Mouse (Mus musculus): ENCODE data around the gene Lrpprc. TPM values are rescaled to one million over a fixed set of nuclear protein-coding genes. Genes with fewer than 3 reads are reported as not detected.

The Lrpprc gene
- polyA plus RNA-seq, 1 experiment from 2014 or later: 33.9 TPM

- H3K27ac ChIP-seq (ENCODE audit: low read depth): peak overlapping the region; percentile 77
- H3K4me2 ChIP-seq (ENCODE audit: low read depth, low read length): peak overlapping the region; percentile 93
- H3K27me3 ChIP-seq (ENCODE audit: insufficient read depth, low read length): no peaks in the 10 kb centered on the region
- 65% methylated on average over 20 of the region's 20 CpGs for WGBS (ENCODE audit: insufficient replicate concordance)
- H3K4me3 ChIP-seq (ENCODE audit: low read depth, low read length): peak overlapping the region; percentile 88
- H3K9ac ChIP-seq (replicated peaks): peak overlapping the region; percentile 44
- no peak for ATAC-seq
- no peak for TF ChIP-seq EP300 (IDR thresholded peaks at IDR 0.05; ENCODE audit: low read depth)
- no peak for TF ChIP-seq CTCF (IDR thresholded peaks at IDR 0.05; ENCODE audit: low read depth)
- no peaks in the 10 kb centered on the region for H3K9me3 ChIP-seq (ENCODE audit: low read length)
- peaks cover 13% of the 10 kb centered on the region; the same call in 1 of the 2 replicates for H3K36me3 ChIP-seq (replicated peaks; ENCODE audit: insufficient read depth, low read length)
- DNase-seq: no peak
- H3K4me1 ChIP-seq (ENCODE audit: insufficient read depth): peaks cover 22% of the 10 kb centered on the region
These were observed 2.0 kb downstream of the Lrpprc start for GRCm38 (mm10) chr17:84788376-84789125.

- TF ChIP-seq CTCF (IDR thresholded peaks at IDR 0.05; ENCODE audit: low read depth) (no peak), EP300 (IDR thresholded peaks at IDR 0.05; ENCODE audit: low read depth) (no peak)
- H3K9me3 ChIP-seq (ENCODE audit: low read length): no peaks in the 10 kb centered on the region
- H3K4me1 ChIP-seq (ENCODE audit: insufficient read depth): peaks cover 22% of the 10 kb centered on the region
- 77% methylated on average over 11 of the region's 11 CpGs for WGBS (ENCODE audit: insufficient replicate concordance)
- H3K9ac ChIP-seq (replicated peaks): no peak overlapping the region; the same call in 1 of the 2 replicates
- H3K4me3 ChIP-seq (ENCODE audit: low read depth, low read length): no peak overlapping the region
- ATAC-seq: no peak
- peak overlapping the region; percentile 77 for H3K27ac ChIP-seq (ENCODE audit: low read depth)
- no peaks in the 10 kb centered on the region for H3K27me3 ChIP-seq (ENCODE audit: insufficient read depth, low read length)
- peaks cover 18% of the 10 kb centered on the region; the same call in 1 of the 2 replicates for H3K36me3 ChIP-seq (replicated peaks; ENCODE audit: insufficient read depth, low read length)
- H3K4me2 ChIP-seq (ENCODE audit: low read depth, low read length): peak overlapping the region; percentile 93
- no peak for DNase-seq
These were observed 3.1 kb downstream of the Lrpprc start for GRCm38 (mm10) chr17:84787477-84787876.

GRCm38 (mm10) chr17:84786911-84787310, 3.7 kb downstream of the Lrpprc start:
- no peak overlapping the region for H3K4me2 ChIP-seq (ENCODE audit: low read depth, low read length)
- peaks cover 18% of the 10 kb centered on the region; the same call in 1 of the 2 replicates for H3K36me3 ChIP-seq (replicated peaks; ENCODE audit: insufficient read depth, low read length)
- no peak for DNase-seq
- no peaks in the 10 kb centered on the region for H3K27me3 ChIP-seq (ENCODE audit: insufficient read depth, low read length)
- H3K9ac ChIP-seq (replicated peaks): no peak overlapping the region
- 88% methylated on average over 8 of the region's 8 CpGs for WGBS (ENCODE audit: insufficient replicate concordance)
- no peaks in the 10 kb centered on the region for H3K9me3 ChIP-seq (ENCODE audit: low read length)
- H3K27ac ChIP-seq (ENCODE audit: low read depth): no peak overlapping the region
- H3K4me1 ChIP-seq (ENCODE audit: insufficient read depth): peaks cover 18% of the 10 kb centered on the region
- ATAC-seq: no peak
- no peak for TF ChIP-seq EP300 (IDR thresholded peaks at IDR 0.05; ENCODE audit: low read depth)
- TF ChIP-seq CTCF (IDR thresholded peaks at IDR 0.05; ENCODE audit: low read depth): no peak
- no peak overlapping the region for H3K4me3 ChIP-seq (ENCODE audit: low read depth, low read length)

- H3K27me3 ChIP-seq (ENCODE audit: insufficient read depth, low read length): no peaks in the 10 kb centered on the region
- WGBS (ENCODE audit: insufficient replicate concordance): 79% methylated on average over 5 of the region's 5 CpGs
- ATAC-seq (no peak), DNase-seq (no peak)
- H3K9me3 ChIP-seq (ENCODE audit: low read length): no peaks in the 10 kb centered on the region
- no peak overlapping the region for H3K4me3 ChIP-seq (ENCODE audit: low read depth, low read length)
- no peak overlapping the region for H3K27ac ChIP-seq (ENCODE audit: low read depth)
- peaks cover 13% of the 10 kb centered on the region; the same call in 1 of the 2 replicates for H3K4me1 ChIP-seq (ENCODE audit: insufficient read depth)
- no peak for TF ChIP-seq EP300 (IDR thresholded peaks at IDR 0.05; ENCODE audit: low read depth)
- TF ChIP-seq CTCF (IDR thresholded peaks at IDR 0.05; ENCODE audit: low read depth): peak; percentile 25; the same call in 1 of the 2 replicates
- H3K36me3 ChIP-seq (replicated peaks; ENCODE audit: insufficient read depth, low read length): peaks cover 30% of the 10 kb centered on the region; the same call in 1 of the 2 replicates
- H3K9ac ChIP-seq (replicated peaks): no peak overlapping the region
- no peak overlapping the region for H3K4me2 ChIP-seq (ENCODE audit: low read depth, low read length)
These were observed 5.4 kb downstream of the Lrpprc start for GRCm38 (mm10) chr17:84785176-84785575.

- Histone ChIP-seq H3K4me2 (ENCODE audit: low read depth, low read length) (no peak overlapping the region), H3K9ac (replicated peaks) (no peak overlapping the region), H3K9me3 (ENCODE audit: low read length) (no peaks in the 10 kb centered on the region), H3K27ac (ENCODE audit: low read depth) (no peak overlapping the region), H3K4me1 (ENCODE audit: insufficient read depth) (peaks cover 18% of the 10 kb centered on the region), H3K36me3 (replicated peaks; ENCODE audit: insufficient read depth, low read length) (peaks cover 34% of the 10 kb centered on the region; the same call in 1 of the 2 replicates), H3K27me3 (ENCODE audit: insufficient read depth, low read length) (no peaks in the 10 kb centered on the region), H3K4me3 (ENCODE audit: low read depth, low read length) (no peak overlapping the region)
- ATAC-seq (no peak), DNase-seq (no peak)
- no peak for TF ChIP-seq CTCF (IDR thresholded peaks at IDR 0.05; ENCODE audit: low read depth)
- TF ChIP-seq EP300 (IDR thresholded peaks at IDR 0.05; ENCODE audit: low read depth): no peak
- WGBS (ENCODE audit: insufficient replicate concordance): 86% methylated on average over 5 of the region's 5 CpGs
These were observed 7.1 kb downstream of the Lrpprc start for GRCm38 (mm10) chr17:84783491-84783890.

- Histone ChIP-seq H3K4me3 (ENCODE audit: low read depth, low read length) (no peak overlapping the region), H3K36me3 (replicated peaks; ENCODE audit: insufficient read depth, low read length) (peaks cover 32% of the 10 kb centered on the region; the same call in 1 of the 2 replicates), H3K4me2 (ENCODE audit: low read depth, low read length) (no peak overlapping the region), H3K9ac (replicated peaks) (no peak overlapping the region), H3K4me1 (ENCODE audit: insufficient read depth) (peaks cover 19% of the 10 kb centered on the region), H3K9me3 (ENCODE audit: low read length) (no peaks in the 10 kb centered on the region), H3K27ac (ENCODE audit: low read depth) (no peak overlapping the region), H3K27me3 (ENCODE audit: insufficient read depth, low read length) (no peaks in the 10 kb centered on the region)
- TF ChIP-seq CTCF (IDR thresholded peaks at IDR 0.05; ENCODE audit: low read depth) (no peak), EP300 (IDR thresholded peaks at IDR 0.05; ENCODE audit: low read depth) (no peak)
- ATAC-seq: no peak
- 96% methylated on average over 6 of the region's 6 CpGs for WGBS (ENCODE audit: insufficient replicate concordance)
- DNase-seq: no peak
These were observed 10.3 kb downstream of the Lrpprc start for GRCm38 (mm10) chr17:84780321-84780720.

Data from liver, postnatal 0 days (tissue).